Mouse (Mus musculus): ENCODE measurements around the gene Tnni1.

GRCm38 (mm10) chr1:135834983-135835382 is 55.7 kb downstream of the Tnni1 start:
- no peak for TF ChIP-seq CTCF (IDR thresholded peaks at IDR 0.05; ENCODE audit: borderline replicate concordance, extremely low read depth, insufficient read depth, insufficient read length)
- no peak for TF ChIP-seq POLR2A (IDR thresholded peaks at IDR 0.05; ENCODE audit: borderline replicate concordance, extremely low read depth, insufficient read depth, insufficient read length, poor library complexity, severe bottlenecking)

Measured in brain, embryonic 14.5 days (tissue).